Mouse (Mus musculus) stomach, embryonic 15.5 days (tissue): ENCODE measurements around the gene Fyn. TPM values are rescaled to one million over a fixed set of nuclear protein-coding genes. Genes with fewer than 3 reads are reported as not detected.
A peak's percentile ranks its signal among the peaks of the same experiment; 100 is the strongest.

Source experiments
- ATAC-seq: fragments of 200-750 bp; cut with Nextera tagmentation; 2 replicates; pipeline ENCODE4 v1.8.0; 2017; ENCODE audit warnings: low read depth, moderate number of reproducible peaks, moderate TSS enrichment; ENCODE audit not compliant: insufficient read depth, low FRiP score
- H3K27ac ChIP-seq: fragments of 300-500 bp; sonication (generic); 2 replicates; pipeline ENCODE4 v1.5.1; 2015; ENCODE audit warnings: mild to moderate bottlenecking, inconsistent platforms
- H3K27me3 ChIP-seq: fragments of 300-500 bp; sonication (generic); replicated peaks from 2 replicates; pipeline ENCODE4 v1.6.1; 2015; ENCODE audit warnings: inconsistent platforms
- H3K36me3 ChIP-seq: fragments of 300-500 bp; sonication (generic); 2 replicates; pipeline ENCODE4 v1.6.1; 2015; ENCODE audit warnings: inconsistent platforms
- H3K4me1 ChIP-seq: fragments of 300-500 bp; sonication (generic); 2 replicates; pipeline ENCODE4 v1.6.1; 2015; ENCODE audit warnings: inconsistent platforms
- H3K4me2 ChIP-seq: fragments of 300-500 bp; sonication (generic); 2 replicates; pipeline ENCODE4 v1.6.1; 2015; ENCODE audit warnings: mild to moderate bottlenecking, inconsistent platforms
- H3K4me3 ChIP-seq: fragments of 300-500 bp; sonication (generic); replicated peaks from 2 replicates; pipeline ENCODE4 v1.5.1; 2015; ENCODE audit warnings: inconsistent platforms
- H3K9ac ChIP-seq: fragments of 300-500 bp; sonication (generic); 2 replicates; pipeline ENCODE4 v1.6.1; 2015; ENCODE audit warnings: inconsistent platforms
- H3K9me3 ChIP-seq: fragments of 300-500 bp; sonication (generic); 2 replicates; pipeline ENCODE4 v1.6.1; 2016; ENCODE audit warnings: inconsistent platforms
- WGBS: fragments of 180-500 bp; shearing (Covaris S2); methylation state at CpG from one replicate; pipeline ENCODE4 v1.1.7; 2015; 5-methylcytosine and 5-hydroxymethylcytosine counted together
- polyA plus RNA-seq: library from polyadenylated mRNA; unstranded; fragments of >200 nt; fragmentation: Nextera tagmentation; extraction: Ambion mirVana; gene quantifications from 2 replicates; pipeline ENCODE4 v1.2.1, GENCODE M21; 2015

Gene Fyn
- polyA plus RNA-seq, 1 experiment from 2014 or later = 22.1 TPM

DNA sequence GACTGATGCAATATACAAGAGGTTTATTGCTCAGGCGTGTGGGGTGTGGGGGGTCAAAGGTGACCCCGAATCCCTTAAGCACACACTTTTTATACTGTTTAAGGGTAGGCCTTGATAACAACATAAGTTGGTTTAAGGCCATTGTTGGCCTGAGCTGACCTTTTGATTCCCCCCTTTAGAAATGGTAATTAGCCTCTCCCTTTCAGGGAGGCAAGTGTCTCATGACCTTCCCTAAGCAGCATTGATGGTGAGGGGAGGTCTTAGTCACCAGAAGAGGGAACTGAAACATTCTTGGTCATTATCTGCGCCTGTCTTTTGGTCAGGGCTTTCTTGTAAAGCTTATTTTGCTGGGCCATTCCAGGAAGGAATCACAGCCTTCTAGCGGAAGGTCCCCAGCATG is 223.8 kb downstream of the Fyn start:
- H3K9me3 ChIP-seq = 0 out of 2 replicates have a peak, but pooled peaks cover 8% of the 10 kb centered on the region
- no peak overlapping the region for H3K4me2 ChIP-seq
- H3K27me3 ChIP-seq = no peaks in the 10 kb centered on the region
- no peak for ATAC-seq
- H3K4me3 ChIP-seq = no peak overlapping the region
- peaks cover 4% of the 10 kb centered on the region; the same call in 1 of the 2 replicates for H3K36me3 ChIP-seq
- peaks cover 18% of the 10 kb centered on the region for H3K4me1 ChIP-seq
- whole genome bisulfite sequencing = 92% methylated on average over 4 of the region's 4 CpGs
- H3K9ac ChIP-seq = no peak overlapping the region
- H3K27ac ChIP-seq = no peak overlapping the region

DNA sequence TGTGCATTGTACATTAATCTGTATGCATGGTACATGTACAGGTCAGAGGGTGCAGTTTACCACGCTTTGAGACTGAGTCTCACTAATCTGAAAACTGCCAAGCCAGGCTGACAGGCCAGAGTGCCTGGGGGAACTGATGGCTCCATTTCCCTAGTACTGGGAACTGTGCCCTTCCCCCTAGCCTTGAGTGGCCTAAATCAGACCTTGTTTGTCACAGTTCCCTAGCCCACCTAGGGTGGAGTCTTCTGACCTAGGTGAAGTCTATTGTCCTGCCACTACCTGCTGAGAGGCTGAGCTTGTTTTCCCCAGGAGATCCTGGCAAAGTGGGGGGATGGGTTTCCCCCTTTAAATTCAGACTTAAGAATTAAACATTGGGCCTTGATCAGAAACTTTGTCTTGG is 226.1 kb downstream of the Fyn start:
- H3K9ac ChIP-seq = no peak overlapping the region
- no peak overlapping the region for H3K4me3 ChIP-seq
- H3K36me3 ChIP-seq = peaks cover 4% of the 10 kb centered on the region; the same call in 1 of the 2 replicates
- peak overlapping the region; percentile 90; the same call in 1 of the 2 replicates for H3K27ac ChIP-seq
- ATAC-seq = no peak
- no peak overlapping the region for H3K4me2 ChIP-seq
- WGBS = 81% methylated on average over 1 of the region's 1 CpGs
- 0 out of 2 replicates have a peak, but pooled peaks cover 8% of the 10 kb centered on the region for H3K9me3 ChIP-seq
- H3K4me1 ChIP-seq = peaks cover 9% of the 10 kb centered on the region; the same call in 1 of the 2 replicates
- H3K27me3 ChIP-seq = no peaks in the 10 kb centered on the region

DNA sequence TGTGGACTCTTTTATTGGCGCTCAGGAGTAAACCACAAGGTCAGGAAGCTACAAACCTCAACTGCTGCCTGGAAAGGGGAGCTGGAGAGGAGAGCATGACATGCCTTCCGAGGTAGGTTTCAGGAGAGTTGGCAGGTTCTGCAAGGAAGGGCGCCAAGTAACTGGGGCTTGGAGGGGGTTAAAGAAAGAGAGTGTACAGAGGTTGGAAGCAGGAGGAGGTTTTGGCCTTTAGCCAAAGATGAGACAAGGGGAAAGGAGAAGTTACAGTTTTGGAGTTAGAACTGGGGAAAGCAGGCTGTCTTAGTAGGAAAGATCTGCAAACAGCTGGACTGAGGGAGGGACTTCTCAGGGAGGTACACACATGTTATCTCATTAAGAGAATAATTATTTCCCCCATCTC is 227.2 kb downstream of the Fyn start:
- H3K9me3 ChIP-seq = 0 out of 2 replicates have a peak, but pooled peaks cover 8% of the 10 kb centered on the region
- H3K9ac ChIP-seq = no peak overlapping the region
- no peak overlapping the region for H3K4me3 ChIP-seq
- peaks cover 4% of the 10 kb centered on the region; the same call in 1 of the 2 replicates for H3K36me3 ChIP-seq
- no peak overlapping the region for H3K4me2 ChIP-seq
- peak overlapping the region; percentile 90 for H3K27ac ChIP-seq
- 36% methylated on average over 3 of the region's 3 CpGs for WGBS
- peak; percentile 59; the same call in 1 of the 2 replicates for ATAC-seq
- peaks cover 9% of the 10 kb centered on the region; the same call in 1 of the 2 replicates for H3K4me1 ChIP-seq
- H3K27me3 ChIP-seq = no peaks in the 10 kb centered on the region

- no peak overlapping the region for H3K4me2 ChIP-seq
- no peak overlapping the region for H3K4me3 ChIP-seq
- no peak overlapping the region for H3K9ac ChIP-seq
- WGBS = 41% methylated on average over 9 of the region's 9 CpGs
- H3K9me3 ChIP-seq = 0 out of 2 replicates have a peak, but pooled peaks cover 8% of the 10 kb centered on the region
- no peaks in the 10 kb centered on the region for H3K27me3 ChIP-seq
- H3K27ac ChIP-seq = peak overlapping the region; percentile 61; the same call in 1 of the 2 replicates
- H3K36me3 ChIP-seq = peaks cover 4% of the 10 kb centered on the region; the same call in 1 of the 2 replicates
- no peak for ATAC-seq
- peaks cover 9% of the 10 kb centered on the region; the same call in 1 of the 2 replicates for H3K4me1 ChIP-seq
Observed at GRCm38 (mm10) chr10:39597116-39597791, 228.6 kb downstream of the Fyn start.

DNA sequence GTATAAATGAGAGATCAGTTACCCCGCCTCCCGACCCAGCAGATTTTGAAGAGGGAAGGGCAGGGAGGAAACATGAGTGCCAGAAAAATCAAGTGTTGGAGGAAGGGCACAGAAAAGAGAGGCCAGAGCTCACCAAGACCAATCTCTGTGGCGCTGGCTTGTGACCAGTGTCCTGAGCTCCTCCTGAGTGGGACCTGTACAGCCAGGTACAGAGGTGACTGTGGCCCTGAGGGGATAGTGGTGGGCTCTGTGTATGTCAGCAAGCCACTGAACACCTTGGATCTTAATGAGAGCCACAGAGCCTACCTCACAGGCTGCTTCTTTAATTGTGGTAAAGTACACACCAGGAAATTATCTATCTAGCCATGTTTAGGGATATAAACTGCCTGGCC is 229.1 kb downstream of the Fyn start:
- Histone ChIP-seq H3K9me3 (0 out of 2 replicates have a peak, but pooled peaks cover 8% of the 10 kb centered on the region), H3K9ac (no peak overlapping the region), H3K27me3 (no peaks in the 10 kb centered on the region), H3K4me2 (no peak overlapping the region), H3K4me3 (no peak overlapping the region), H3K27ac (no peak overlapping the region), H3K36me3 (peaks cover 4% of the 10 kb centered on the region; the same call in 1 of the 2 replicates), H3K4me1 (peaks cover 9% of the 10 kb centered on the region; the same call in 1 of the 2 replicates)
- ATAC-seq = no peak
- 44% methylated on average over 3 of the region's 3 CpGs for WGBS

- Histone ChIP-seq H3K4me1 (peaks cover 9% of the 10 kb centered on the region; the same call in 1 of the 2 replicates), H3K9me3 (no peaks in the 10 kb centered on the region; the same call in 1 of the 2 replicates), H3K27ac (no peak overlapping the region), H3K36me3 (no peaks in the 10 kb centered on the region), H3K4me3 (no peak overlapping the region), H3K27me3 (no peaks in the 10 kb centered on the region), H3K4me2 (no peak overlapping the region), H3K9ac (no peak overlapping the region)
- ATAC-seq = no peak
- WGBS = 82% methylated on average over 4 of the region's 4 CpGs
Observed at GRCm38 (mm10) chr10:39599601-39600000, 230.9 kb downstream of the Fyn start.

DNA sequence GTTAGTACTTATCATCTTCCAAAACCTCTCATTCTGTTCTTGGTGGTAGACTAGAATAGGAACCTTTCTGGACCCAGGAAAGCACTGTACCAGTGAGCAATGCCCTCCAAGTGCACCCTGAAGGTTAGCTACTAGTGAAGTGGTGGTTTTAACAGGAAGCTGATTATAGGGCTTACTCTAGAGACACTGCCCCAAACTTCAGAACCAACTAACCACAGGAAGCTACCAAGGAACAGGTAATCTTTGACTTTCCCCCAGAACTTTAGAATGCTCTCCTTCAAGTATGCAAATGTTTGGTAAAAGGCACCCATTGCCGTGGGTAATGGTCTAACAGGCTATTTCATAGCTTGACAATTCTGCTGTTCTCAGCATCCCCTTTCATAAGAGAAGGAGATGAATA is 231.5 kb downstream of the Fyn start:
- ATAC-seq = no peak
- no peak overlapping the region for H3K9ac ChIP-seq
- no peak overlapping the region for H3K27ac ChIP-seq
- H3K27me3 ChIP-seq = no peaks in the 10 kb centered on the region
- no peak overlapping the region for H3K4me2 ChIP-seq
- WGBS = 67% methylated on average over 1 of the region's 1 CpGs
- peaks cover 9% of the 10 kb centered on the region; the same call in 1 of the 2 replicates for H3K4me1 ChIP-seq
- H3K4me3 ChIP-seq = no peak overlapping the region
- no peaks in the 10 kb centered on the region; the same call in 1 of the 2 replicates for H3K9me3 ChIP-seq
- H3K36me3 ChIP-seq = no peaks in the 10 kb centered on the region

DNA sequence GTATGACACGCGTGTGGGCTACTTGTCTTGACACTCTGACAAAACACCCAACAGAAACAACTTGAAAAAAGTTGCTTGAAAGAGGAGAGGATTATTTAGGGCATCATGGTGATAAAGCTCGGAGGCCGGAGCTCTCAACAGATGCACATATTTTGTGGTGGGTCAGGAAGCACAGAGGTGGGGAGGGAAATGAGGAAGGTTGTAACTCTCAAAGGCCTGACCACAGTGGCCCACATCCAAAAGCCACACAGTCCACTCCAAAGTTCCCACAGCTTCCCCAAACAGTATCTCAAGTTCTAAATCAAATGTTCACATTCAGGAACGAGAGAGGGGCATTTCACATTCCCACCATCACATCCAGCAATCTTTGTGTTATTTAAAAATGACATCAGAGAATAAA is 232.4 kb downstream of the Fyn start:
- Histone ChIP-seq H3K36me3 (no peaks in the 10 kb centered on the region), H3K27ac (no peak overlapping the region), H3K4me2 (no peak overlapping the region), H3K9me3 (no peaks in the 10 kb centered on the region; the same call in 1 of the 2 replicates), H3K9ac (no peak overlapping the region), H3K4me3 (no peak overlapping the region), H3K4me1 (0 out of 2 replicates have a peak, but pooled peaks cover 3% of the 10 kb centered on the region), H3K27me3 (no peaks in the 10 kb centered on the region)
- WGBS = 82% methylated on average over 5 of the region's 5 CpGs
- no peak for ATAC-seq

- no peak for ATAC-seq
- Histone ChIP-seq H3K4me3 (no peak overlapping the region), H3K9ac (no peak overlapping the region), H3K9me3 (no peaks in the 10 kb centered on the region; the same call in 1 of the 2 replicates), H3K27me3 (no peaks in the 10 kb centered on the region), H3K4me1 (peaks cover 3% of the 10 kb centered on the region; the same call in 1 of the 2 replicates), H3K4me2 (no peak overlapping the region), H3K27ac (no peak overlapping the region), H3K36me3 (peaks cover 10% of the 10 kb centered on the region; the same call in 1 of the 2 replicates)
- 86% methylated on average over 1 of the region's 1 CpGs for WGBS
Observed at GRCm38 (mm10) chr10:39606434-39606833, 237.8 kb downstream of the Fyn start.

- Histone ChIP-seq H3K36me3 (peaks cover 10% of the 10 kb centered on the region; the same call in 1 of the 2 replicates), H3K27ac (peak overlapping the region; percentile 82), H3K9ac (no peak overlapping the region), H3K4me2 (0 out of 2 replicates have a peak overlapping the region, but pooled peaks have one; percentile 16), H3K4me1 (peaks cover 23% of the 10 kb centered on the region), H3K4me3 (no peak overlapping the region), H3K27me3 (no peaks in the 10 kb centered on the region), H3K9me3 (no peaks in the 10 kb centered on the region)
- peak; percentile 28 for ATAC-seq
- WGBS = 31% methylated on average over 3 of the region's 3 CpGs
Observed at GRCm38 (mm10) chr10:39611234-39611633, 242.6 kb downstream of the Fyn start.

DNA sequence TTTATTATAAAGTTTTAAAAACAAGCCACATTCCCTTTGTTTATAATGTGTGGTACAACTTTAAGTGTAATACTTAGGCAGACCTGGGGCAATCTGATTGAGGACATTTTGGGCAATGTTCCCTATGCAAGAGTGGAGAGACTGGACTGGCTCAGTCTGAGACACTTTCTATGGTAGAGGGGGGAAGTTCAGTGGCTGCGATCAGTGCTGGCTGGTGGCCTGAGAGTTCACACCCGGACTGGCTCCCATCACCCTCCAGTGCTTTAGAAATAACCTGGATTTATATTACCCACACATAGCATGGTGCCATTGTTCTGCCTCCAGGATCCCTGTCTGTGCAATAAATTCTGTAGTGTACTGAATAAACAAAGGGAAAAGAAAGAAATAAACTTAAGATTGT is 243.5 kb downstream of the Fyn start:
- peak overlapping the region; percentile 49 for H3K4me2 ChIP-seq
- H3K27ac ChIP-seq = peak overlapping the region; percentile 96
- WGBS = 47% methylated on average over 2 of the region's 2 CpGs
- H3K4me1 ChIP-seq = peaks cover 28% of the 10 kb centered on the region
- H3K9me3 ChIP-seq = no peaks in the 10 kb centered on the region
- no peak for ATAC-seq
- H3K27me3 ChIP-seq = no peaks in the 10 kb centered on the region
- no peak overlapping the region for H3K9ac ChIP-seq
- no peak overlapping the region; the same call in 1 of the 2 replicates for H3K4me3 ChIP-seq
- peaks cover 5% of the 10 kb centered on the region; the same call in 1 of the 2 replicates for H3K36me3 ChIP-seq

DNA sequence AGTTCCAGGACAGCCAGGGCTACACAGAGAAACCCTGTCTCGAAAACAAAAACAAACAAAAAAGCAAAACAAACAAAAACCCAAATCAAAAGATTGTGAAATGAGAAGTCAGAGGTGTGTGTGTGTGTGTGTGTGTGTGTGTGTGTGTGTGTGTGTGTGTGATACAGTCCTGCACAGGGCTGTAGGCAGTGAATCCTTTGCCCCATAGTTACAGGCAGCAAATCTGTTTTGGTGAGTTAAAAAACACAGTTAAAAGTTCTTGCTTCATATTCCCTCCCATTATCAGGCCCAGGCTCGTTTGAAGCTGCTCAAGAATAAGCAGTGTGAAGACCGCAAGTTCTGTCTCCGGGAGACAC is 244.0 kb downstream of the Fyn start, which contains the start of gene Traf3ip2:
Gene Traf3ip2 (plus strand): TSS at position 302 of the 356 bp plus-strand sequence.
- no peaks in the 10 kb centered on the region for H3K27me3 ChIP-seq
- H3K4me3 ChIP-seq = peak within 1 kb of the TSS; percentile 44
- peaks cover 28% of the 10 kb centered on the region for H3K4me1 ChIP-seq
- H3K9ac ChIP-seq = peak within 1 kb of the TSS; percentile 16
- peak within 1 kb of the TSS; percentile 96 for H3K27ac ChIP-seq
- peaks cover 3% of the 10 kb centered on the region; the same call in 1 of the 2 replicates for H3K36me3 ChIP-seq
- no peak for ATAC-seq
- WGBS = 26% methylated on average over 4 of the region's 4 CpGs
- H3K4me2 ChIP-seq = peak within 1 kb of the TSS; percentile 49
- H3K9me3 ChIP-seq = no peaks in the 10 kb centered on the region
